Mouse (Mus musculus) neural tube, embryonic 10.5 days (tissue): ENCODE measurements at regions not wholly inside any gene's neighbourhood (a gene's known extent, or its start where the extent isn't known, plus 50 kb on each side); places are given as distances from the start of the nearest gene placed in this dataset.
A peak's percentile ranks its signal among the peaks of the same experiment; 100 is the strongest.
"Not testable (repeated sequence)": the region's sequence is repeated elsewhere in the genome, so short reads cannot be mapped to it uniquely, and the experiment has no call there.

Experiments
- DNase-seq: peaks from one replicate; pipeline ENCODE4 v3.0.0-alpha.2; 2017; ENCODE audit warnings: low spot score; ENCODE audit errors: extremely low spot score

DNA sequence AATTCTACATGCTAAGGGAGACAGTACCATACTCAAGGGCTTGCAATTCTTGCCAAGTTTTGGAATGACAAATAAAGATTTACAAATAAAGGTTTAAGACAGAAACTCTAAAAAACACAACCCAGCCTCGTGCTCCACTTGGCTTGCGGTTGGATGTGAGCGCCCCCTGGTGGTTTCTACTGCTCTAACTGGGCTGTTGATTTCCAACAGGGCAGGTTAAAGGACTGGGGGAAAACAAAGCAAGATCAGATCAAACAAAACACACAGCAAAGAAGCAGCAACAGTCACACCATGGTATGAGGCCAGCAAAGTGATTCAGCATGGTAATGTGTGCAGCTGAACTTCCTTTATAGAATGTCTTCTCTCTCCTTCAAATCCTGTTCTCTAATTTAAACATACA lies 339.2 kb downstream of the Adam3 start:
- peak; percentile 85 for DNase-seq

DNA sequence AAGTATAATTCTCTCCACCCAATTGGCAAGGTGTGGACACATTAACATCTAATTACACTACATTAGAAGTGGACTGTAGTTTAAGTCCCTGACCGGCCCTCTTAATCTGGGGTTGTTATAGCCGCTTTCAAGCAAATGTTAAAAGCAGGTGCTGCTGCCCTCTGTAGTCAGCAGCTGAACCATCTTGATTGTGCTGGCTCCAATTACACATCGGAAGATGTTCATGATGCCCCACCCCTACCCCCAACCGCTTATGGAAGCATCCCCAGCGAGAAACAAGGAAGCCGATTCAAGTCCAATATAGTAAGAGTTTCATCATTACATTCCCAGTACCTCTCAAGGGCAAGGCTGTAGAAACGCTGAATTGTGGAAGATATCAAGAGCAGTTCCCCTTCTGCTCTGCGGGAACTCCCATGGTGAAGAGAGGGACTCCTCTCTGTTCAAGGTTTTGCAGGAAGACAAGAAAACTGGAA lies 341.7 kb downstream of the Adam3 start:
- no peak for DNase-seq

DNA sequence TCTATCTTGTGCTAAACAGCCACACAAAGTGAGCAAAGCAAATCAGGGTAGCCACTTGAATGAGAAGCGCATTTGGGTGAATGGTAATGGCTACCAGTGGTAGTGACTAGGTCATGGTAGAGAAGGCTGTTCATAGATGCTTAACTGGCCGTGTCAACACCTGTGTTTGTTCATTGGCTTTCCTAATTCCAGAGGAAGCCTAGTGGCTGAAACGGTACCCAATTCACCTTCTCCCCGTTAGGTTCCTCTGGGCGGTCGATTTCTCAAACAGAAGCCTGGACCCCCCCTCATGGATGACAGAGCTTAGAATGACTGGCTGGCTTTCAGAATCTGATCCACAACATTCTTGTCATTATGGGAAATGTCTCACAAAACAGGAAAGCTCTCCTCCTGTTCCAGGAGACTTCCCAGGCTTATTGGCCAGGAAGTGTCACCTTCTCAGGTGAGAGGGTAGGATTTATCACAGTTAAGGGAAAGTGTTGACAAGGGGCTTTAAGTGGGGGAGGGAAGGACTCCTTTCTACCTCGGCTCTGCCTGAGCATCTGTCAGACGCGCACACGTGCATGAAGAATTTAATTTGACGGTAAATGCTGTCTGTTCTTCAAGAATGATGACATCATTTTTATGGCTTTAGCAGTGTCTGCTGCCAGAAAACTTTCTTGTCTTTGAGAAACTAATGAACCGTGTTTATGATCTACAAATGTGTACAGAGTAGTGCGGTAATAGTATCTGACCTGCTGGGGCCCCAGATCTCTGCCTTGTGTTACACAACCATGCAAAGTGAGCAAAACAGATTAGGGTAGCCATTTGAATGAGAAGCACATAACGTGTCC lies 342.3 kb downstream of the Adam3 start:
- no peak for DNase-seq

DNA sequence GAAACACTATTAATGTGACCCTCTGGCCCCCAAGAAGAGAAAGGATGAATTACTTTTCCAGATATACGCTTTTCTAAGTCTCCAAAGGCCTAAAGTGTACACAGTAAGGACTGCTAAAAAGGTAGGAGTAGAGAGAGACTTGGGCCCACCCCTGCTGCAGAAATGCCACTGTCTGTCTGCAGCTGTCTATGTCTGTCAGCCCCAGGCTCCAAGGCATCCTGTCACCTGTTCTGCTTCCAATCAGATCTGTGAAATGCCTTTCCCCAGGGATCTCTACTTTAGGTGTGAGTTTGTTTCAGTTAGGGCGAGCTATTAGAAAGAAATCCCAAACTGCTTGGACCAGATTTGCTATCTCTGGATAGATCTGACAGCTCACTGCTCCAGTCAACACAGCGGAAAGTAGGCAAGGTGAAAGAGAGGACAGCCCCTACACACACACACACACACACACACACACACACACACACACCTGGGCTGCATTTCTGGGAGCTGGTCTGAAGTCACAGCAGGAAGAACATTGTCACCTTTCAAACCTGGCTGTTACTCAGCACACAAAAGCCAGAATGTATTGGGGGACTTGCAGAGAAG lies 343.9 kb downstream of the Adam3 start:
- DNase-seq: no peak

DNA sequence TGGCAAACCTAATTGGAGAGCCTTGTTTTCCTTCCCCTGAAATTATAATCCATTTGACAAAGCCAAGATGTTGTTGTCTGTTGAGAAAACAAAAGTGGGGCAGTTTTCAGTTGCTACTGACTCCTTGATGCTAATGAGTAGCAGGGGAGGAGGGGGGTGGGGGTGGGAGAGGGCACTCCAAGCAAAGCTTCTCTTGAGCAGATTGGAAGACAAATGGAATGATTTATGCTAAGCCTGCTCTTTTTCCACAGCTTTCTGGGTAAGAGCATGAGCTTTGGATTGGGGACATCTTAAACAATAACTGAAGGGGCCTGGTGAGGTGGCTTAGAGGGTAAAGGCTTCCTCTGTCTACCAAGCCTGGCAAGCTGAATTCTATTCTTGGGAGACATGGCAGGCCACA lies 347.6 kb downstream of the Adam3 start:
- DNase-seq: no peak

- not testable (repeated sequence) for DNase-seq
Observed at GRCm38 (mm10) chr8:24376846-24377245, 348.8 kb downstream of the Adam3 start.

DNA sequence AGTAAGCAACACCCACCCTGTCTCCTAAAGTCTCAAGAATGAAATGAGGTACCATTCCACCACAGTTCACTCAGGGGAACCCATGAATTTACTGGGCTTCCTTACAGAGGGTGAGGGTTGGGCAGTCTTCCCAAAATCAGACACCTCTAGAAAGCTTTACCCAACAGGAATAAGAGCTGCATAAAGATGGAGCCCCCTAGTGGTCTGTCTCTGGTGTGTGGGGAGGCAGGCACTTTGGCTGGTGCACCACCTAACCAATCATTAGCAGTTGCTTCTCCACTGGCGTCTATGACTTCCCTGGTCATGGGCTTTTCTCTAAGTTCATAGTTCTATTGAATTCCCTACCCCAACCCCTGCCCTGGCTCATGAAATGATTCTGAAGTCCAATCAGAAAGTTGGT lies 351.1 kb downstream of the Adam3 start:
- no peak for DNase-seq

GRCm38 (mm10) chr8:24372068-24372467 lies 353.6 kb downstream of the Adam3 start:
- no peak for DNase-seq

DNA sequence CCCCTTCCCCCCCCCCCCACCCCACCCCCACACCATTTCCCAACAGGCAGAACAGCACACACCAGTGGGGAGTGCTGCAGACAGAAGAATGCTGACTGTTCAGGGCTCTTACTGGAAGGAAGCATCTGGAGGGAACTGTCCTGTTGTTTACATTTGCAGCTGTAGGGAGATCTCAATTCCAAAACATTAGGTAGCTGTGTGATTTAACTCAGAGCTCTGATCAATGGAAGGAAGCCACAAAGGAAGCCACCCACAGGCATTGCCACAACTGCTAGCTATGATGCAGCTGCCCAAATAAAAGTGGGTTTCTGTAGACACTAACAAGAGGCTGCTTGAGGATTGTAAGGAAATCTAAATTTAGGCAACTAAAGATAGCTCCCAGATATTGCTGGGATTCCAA lies 359.7 kb downstream of the Adam3 start:
- DNase-seq: no peak

- no peak for DNase-seq
Observed at GRCm38 (mm10) chr8:24364685-24365084, 361.0 kb downstream of the Adam3 start.

- no peak for DNase-seq
Observed at GRCm38 (mm10) chr8:24359022-24359600, 366.5 kb downstream of the Adam3 start.

DNA sequence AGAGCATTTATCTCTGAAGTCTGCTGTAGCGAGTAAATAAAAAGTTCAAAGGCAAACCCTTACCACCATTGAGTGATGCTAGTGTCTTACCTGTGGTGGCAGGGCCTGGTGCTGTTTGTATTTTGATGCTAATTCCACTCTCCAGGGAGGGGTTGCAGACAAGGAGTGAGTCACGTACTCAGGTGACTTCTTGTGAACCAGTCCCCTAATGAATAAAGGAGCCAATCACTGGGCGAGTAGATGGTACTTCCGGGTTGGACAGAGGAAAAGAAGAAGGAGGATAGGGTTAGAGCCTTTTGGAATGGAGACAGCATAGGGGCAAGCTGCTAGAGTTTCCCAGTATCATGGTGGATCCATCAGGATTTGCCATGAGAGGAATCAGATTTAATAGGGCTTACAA lies 370.5 kb downstream of the Adam3 start:
- DNase-seq: no peak

DNA sequence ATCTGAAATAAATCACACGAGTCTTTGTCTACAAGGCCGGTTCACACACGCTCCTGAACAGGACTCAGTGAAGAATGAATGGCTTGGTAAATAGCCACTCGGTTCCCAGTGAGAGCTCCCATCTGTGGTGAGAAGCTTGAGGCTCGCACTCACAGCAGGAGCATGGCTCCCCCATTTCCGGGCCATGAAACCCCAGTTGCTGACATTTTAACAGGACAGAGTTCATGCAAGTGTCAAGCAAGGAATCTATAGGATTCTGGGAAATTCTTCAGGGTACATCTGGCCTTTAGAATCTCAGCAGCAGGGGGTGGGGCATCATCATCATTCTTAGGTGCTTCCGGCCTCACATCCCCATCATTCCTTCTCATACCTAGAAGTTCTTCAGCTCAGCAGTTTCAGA lies 371.8 kb downstream of the Adam3 start:
- DNase-seq: peak; percentile 25

GRCm38 (mm10) chr8:24352322-24352721 lies 373.3 kb downstream of the Adam3 start:
- no peak for DNase-seq

DNA sequence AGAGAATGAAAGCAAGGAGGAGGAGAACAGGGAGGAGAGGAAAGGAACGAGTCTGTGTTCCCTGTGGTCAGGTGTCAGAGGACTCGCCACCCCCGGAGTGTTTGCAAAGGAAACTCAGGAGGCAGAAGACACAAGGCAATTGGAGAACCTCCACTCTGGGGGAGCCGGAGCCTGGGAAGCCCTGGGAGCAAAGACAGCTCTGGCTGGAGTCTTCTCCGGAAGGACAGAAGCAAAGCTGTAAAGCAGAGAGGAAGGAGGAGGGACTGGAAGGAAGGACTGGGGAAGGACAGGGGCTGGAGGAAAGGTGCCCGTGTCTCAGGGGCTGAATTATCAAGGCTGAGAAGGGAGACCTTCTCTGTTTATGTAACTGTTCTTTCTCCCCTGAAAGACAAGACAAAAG lies 373.9 kb downstream of the Adam3 start:
- DNase-seq: peak; percentile 17

DNA sequence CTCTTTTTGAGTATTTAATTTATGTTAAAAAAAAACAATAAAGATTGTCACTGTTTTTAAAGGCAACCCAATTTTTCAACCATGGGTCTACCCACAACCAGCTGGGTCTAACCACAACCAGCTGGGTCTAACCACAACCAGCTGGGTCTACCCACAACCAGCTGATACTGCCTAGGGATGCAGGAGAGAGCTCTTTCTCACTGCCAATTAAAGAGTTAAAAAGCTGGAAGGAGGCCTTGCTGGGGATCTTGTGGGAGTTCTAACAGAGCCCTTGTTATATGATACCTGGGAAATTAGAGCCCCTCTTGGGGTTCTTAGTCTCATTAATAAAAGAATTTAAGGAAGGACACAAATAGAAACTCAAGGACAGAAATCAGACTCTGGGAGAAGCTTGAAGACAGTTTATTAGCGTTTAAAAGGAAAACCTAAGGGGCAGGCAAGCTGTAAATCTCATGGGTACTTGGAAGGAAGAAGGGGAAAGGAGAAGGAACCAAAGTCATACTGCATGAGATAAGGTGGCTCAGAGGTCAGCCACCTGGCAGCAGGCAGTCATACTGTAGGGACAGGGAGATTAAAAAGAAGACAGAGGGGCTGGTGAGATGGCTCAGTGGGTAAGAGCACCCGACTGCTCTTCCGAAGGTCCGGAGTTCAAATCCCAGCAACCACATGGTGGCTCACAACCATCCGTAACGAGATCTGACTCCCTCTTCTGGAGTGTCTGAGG lies 379.1 kb downstream of the Adam3 start:
- no peak for DNase-seq

- no peak for DNase-seq
Observed at GRCm38 (mm10) chr8:24338694-24339093, 387.0 kb downstream of the Adam3 start.

DNA sequence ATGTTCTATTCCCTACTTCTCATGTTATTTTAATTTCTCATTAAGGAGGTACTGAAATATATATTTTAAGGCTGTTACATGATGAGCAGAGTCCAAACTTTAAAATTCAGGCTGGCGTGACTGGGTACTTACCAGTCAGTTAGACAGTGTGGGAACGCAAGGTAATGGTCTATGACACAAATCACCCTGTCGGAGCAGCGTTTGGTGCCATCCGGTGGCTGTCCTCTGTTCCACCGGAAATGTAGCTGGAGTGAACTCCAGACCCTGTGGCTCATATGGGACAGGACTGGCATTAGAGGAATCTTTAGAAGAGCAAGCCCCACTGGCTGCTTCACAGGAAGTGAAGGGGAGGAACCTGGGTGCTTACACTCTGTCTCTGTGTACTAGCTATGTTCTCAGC lies 388.0 kb downstream of the Adam3 start:
- no peak for DNase-seq

DNA sequence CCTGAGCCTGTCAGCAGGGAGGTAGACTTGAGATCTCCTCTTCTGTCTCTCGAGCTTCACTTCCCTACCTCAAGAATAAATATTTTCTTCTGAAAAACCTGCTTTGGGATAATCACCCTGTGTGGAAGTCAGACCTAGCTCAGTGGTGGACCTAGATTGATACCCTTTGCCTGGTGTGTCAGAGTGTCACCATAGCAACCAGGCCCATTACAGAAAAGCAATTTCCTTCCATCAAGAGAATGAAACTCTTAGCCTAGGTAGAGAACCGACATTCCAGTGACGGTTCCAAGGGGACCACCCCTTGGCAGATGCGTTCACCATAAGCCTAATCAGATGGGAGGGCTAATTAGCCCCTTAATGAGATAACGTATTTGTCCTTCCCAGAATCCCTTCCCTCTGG lies 389.9 kb downstream of the Adam3 start:
- DNase-seq: no peak

- DNase-seq: no peak
Observed at GRCm38 (mm10) chr8:24333705-24334104, 391.9 kb downstream of the Adam3 start.

- no peak for DNase-seq
Observed at GRCm38 (mm10) chr8:24310893-24311292, 414.8 kb downstream of the Adam3 start.

- peak; percentile 8 for DNase-seq
Observed at GRCm38 (mm10) chr8:24294565-24294964, 431.1 kb downstream of the Adam3 start.
